Comparison of ENCODE assay signal across 21 mouse cellular contexts in the genomic region with DNA sequence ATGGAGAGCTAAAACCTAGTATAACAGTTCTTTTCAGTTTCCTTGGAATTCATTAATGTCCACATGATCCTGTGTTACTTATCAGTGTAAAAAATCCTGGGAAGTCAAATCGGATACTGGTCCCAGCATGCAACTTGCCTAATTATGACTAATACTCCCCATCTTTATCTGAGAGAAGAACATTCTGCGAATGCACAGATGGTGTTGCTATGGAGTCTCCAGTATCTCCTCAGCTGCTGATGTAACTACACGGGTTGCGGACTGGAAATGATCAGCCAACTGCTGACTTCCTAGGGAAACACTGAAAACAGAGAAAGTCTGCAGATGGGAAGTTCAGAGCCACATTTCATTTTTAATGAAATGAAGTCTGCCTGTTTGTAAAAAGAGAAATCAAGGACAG.
DNase-seq lines count a peak whose midpoint lies in the region; ATAC-seq and TF ChIP-seq lines count a peak whose summit lies in the region.
"Had no signal": no experiment of that assay in that cellular context is flagged by ENCODE, and none has a peak within 500 bp of the region (broad histone marks: within the 10 kb centered on the region; RNA-seq: fewer than 3 reads in every experiment).

No protein-coding gene starts in this region.

- H3K27me3 ChIP-seq in hindbrain, postnatal 0 days (ENCODE audit: insufficient read depth, low read length), result no peaks in the 10 kb centered on the region
- no peaks in the 10 kb centered on the region for H3K27me3 ChIP-seq in hindbrain, embryonic 13.5 days
- H3K27me3 ChIP-seq: limb, embryonic 12.5 days; megakaryocyte, embryonic 14.5 days; neural tube, embryonic 12.5 days had no signal

- H3K9me3 ChIP-seq in hindbrain, postnatal 0 days (ENCODE audit: low read length), result no peaks in the 10 kb centered on the region
- no peaks in the 10 kb centered on the region for H3K9me3 ChIP-seq in hindbrain, embryonic 13.5 days
- H3K9me3 ChIP-seq: embryonic facial prominence, embryonic 10.5 days; heart, embryonic 10.5 days; limb, embryonic 12.5 days; megakaryocyte, embryonic 14.5 days; neural tube, embryonic 12.5 days had no signal

- H3K9ac ChIP-seq in hindbrain, postnatal 0 days (replicated peaks; ENCODE audit: low read length), result no peak overlapping the region
- H3K9ac ChIP-seq in hindbrain, embryonic 13.5 days, result no peak overlapping the region
- H3K9ac ChIP-seq: limb, embryonic 12.5 days; liver, embryonic 14.5 days; neural tube, embryonic 12.5 days had no signal

- 54% methylated on average over 4 of the region's 4 CpGs for WGBS in hindbrain, postnatal 0 days
- 78% methylated on average over 4 of the region's 4 CpGs for WGBS in hindbrain, embryonic 13.5 days

- no peak overlapping the region for H3K27ac ChIP-seq in hindbrain, postnatal 0 days
- no peak overlapping the region for H3K27ac ChIP-seq in hindbrain, embryonic 13.5 days
- H3K27ac ChIP-seq: embryonic facial prominence, embryonic 10.5 days; heart, embryonic 10.5 days; limb, embryonic 12.5 days; liver, embryonic 14.5 days; neural tube, embryonic 12.5 days had no signal

- no peaks in the 10 kb centered on the region for H3K4me1 ChIP-seq in hindbrain, postnatal 0 days (ENCODE audit: insufficient read depth, low read length)
- no peaks in the 10 kb centered on the region for H3K4me1 ChIP-seq in hindbrain, embryonic 13.5 days (replicated peaks)
- H3K4me1 ChIP-seq: embryonic facial prominence, embryonic 10.5 days; heart, embryonic 10.5 days; limb, embryonic 12.5 days; neural tube, embryonic 12.5 days had no signal

- no peak overlapping the region for H3K4me3 ChIP-seq in hindbrain, postnatal 0 days (ENCODE audit: low read length)
- no peak overlapping the region for H3K4me3 ChIP-seq in hindbrain, embryonic 13.5 days
- H3K4me3 ChIP-seq: embryonic facial prominence, embryonic 10.5 days; erythroblast, embryonic 14.5 days; heart, embryonic 10.5 days; limb, embryonic 12.5 days; megakaryocyte, embryonic 14.5 days; neural tube, embryonic 12.5 days had no signal

- no peak for TF ChIP-seq CTCF in hindbrain, postnatal 0 days (IDR thresholded peaks at IDR 0.05; ENCODE audit: low read depth)

- no peak for ATAC-seq in hindbrain, postnatal 0 days
- ATAC-seq in hindbrain, embryonic 13.5 days (ENCODE audit: low FRiP score), result no peak
- ATAC-seq: CD4-positive, CD25-positive, alpha-beta regulatory T cell, adult 4 months; lung, postnatal 0 days had no signal

- no peaks in the 10 kb centered on the region for H3K36me3 ChIP-seq in hindbrain, postnatal 0 days (ENCODE audit: insufficient read depth, low read length)
- no peaks in the 10 kb centered on the region for H3K36me3 ChIP-seq in hindbrain, embryonic 13.5 days
- H3K36me3 ChIP-seq: embryonic facial prominence, embryonic 10.5 days; heart, embryonic 10.5 days; limb, embryonic 12.5 days; neural tube, embryonic 12.5 days had no signal

- peak; percentile 33 for DNase-seq in hindbrain, postnatal 0 days (ENCODE audit: low spot score)
- peak; percentile 18 for DNase-seq in brain, embryonic 18.5 days (ENCODE audit: low read depth, low spot score)
- peak; percentile 73 for DNase-seq in layer of hippocampus, adult 11-12 months (ENCODE audit: low spot score)
- DNase-seq in right cerebral cortex, postnatal 10 days (ENCODE audit: low spot score in 2 of 2), result peak; percentile 55 to 71
- no peak for DNase-seq in yolk sac, embryonic 10.5 days (ENCODE audit: low spot score)
- DNase-seq in ovary, postnatal 10 days (ENCODE audit: low spot score), result no peak
- DNase-seq: adrenal gland, postnatal 10 days; cerebellum, postnatal 36 days; heart, postnatal 36 days; kidney, adult 2 months; kidney, postnatal 4 days had no signal

- H3K4me2 ChIP-seq in hindbrain, postnatal 0 days (ENCODE audit: low read depth, low read length), result no peak overlapping the region
- no peak overlapping the region for H3K4me2 ChIP-seq in hindbrain, embryonic 13.5 days
- H3K4me2 ChIP-seq: limb, embryonic 12.5 days; neural tube, embryonic 12.5 days had no signal

Comparison
In these comparisons a context has a peak if more than half of its experiments do, and no peak if none do; other contexts are left out.
1. DNase-seq: peak in hindbrain, postnatal 0 days (single experiment), brain, embryonic 18.5 days (single experiment), layer of hippocampus, adult 11-12 months (single experiment) and right cerebral cortex, postnatal 10 days (2 of 2); none in yolk sac, embryonic 10.5 days (single experiment) and ovary, postnatal 10 days (single experiment).